Comparison of ENCODE assay signal across 13 mouse cellular contexts in the genomic region with DNA sequence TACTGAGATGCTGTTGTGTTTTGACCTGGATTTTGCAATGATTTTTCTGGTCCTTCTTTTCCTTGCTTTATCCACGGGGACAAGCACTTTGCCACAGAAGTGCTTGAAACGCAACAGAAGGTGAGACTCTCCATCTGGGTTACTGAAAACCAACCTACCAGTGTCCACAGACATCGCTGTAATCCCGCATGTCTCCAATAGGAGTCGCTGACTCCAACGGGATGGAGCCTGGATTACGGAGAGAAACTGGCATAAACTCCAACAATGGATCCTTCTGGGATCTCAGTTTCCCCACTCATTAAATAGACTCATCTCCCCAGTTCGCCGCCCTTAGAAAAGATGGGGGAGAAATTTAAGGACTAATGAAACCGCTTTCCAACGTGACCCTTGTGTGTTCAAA. TPM values are rescaled to one million over a fixed set of nuclear protein-coding genes. Genes with fewer than 3 reads are reported as not detected.
A peak's percentile ranks its signal among the peaks of the same experiment; 100 is the strongest.
DNase-seq lines count a peak whose midpoint lies in the region; ATAC-seq and TF ChIP-seq lines count a peak whose summit lies in the region.
"Had no signal": no experiment of that assay in that cellular context is flagged by ENCODE, and none has a peak within 500 bp of the region (broad histone marks: within the 10 kb centered on the region; RNA-seq: fewer than 3 reads in every experiment).

No protein-coding gene starts in this region.

- H3K27me3 ChIP-seq in cerebellum, adult 2 months (ENCODE audit: control insufficient read depth, insufficient read depth, low read length), result no peaks in the 10 kb centered on the region
- 0 out of 2 replicates have a peak, but pooled peaks cover 1% of the 10 kb centered on the region for H3K27me3 ChIP-seq in kidney, postnatal 0 days (ENCODE audit: insufficient read depth, low read length)
- no peaks in the 10 kb centered on the region for H3K27me3 ChIP-seq in testis, adult 2 months (ENCODE audit: control insufficient read depth, insufficient read depth, low read length)
- H3K27me3 ChIP-seq in stomach, postnatal 0 days (ENCODE audit: control insufficient read depth, insufficient read depth, low read length), result no peaks in the 10 kb centered on the region

- TF ChIP-seq POLR2A in cerebellum, adult 2 months (IDR thresholded peaks at IDR 0.05; ENCODE audit: borderline replicate concordance, insufficient read depth, low read length), result no peak
- no peak for TF ChIP-seq POLR2A in testis, adult 2 months (IDR thresholded peaks at IDR 0.05; ENCODE audit: control insufficient read depth, low read depth, low read length)

- H3K9me3 ChIP-seq in kidney, postnatal 0 days (replicated peaks; ENCODE audit: low read length), result no peaks in the 10 kb centered on the region
- H3K9me3 ChIP-seq in stomach, postnatal 0 days (ENCODE audit: control insufficient read depth, low read length), result no peaks in the 10 kb centered on the region

- no peak overlapping the region for H3K4me2 ChIP-seq in kidney, postnatal 0 days (ENCODE audit: low read length)
- H3K4me2 ChIP-seq in stomach, postnatal 0 days (replicated peaks; ENCODE audit: low read depth), result no peak overlapping the region

- no peak for TF ChIP-seq EP300 in stomach, postnatal 0 days (optimal IDR thresholded peaks at IDR 0.05)

- no peak overlapping the region for H3K9ac ChIP-seq in kidney, postnatal 0 days (ENCODE audit: low read depth, low read length)
- no peak overlapping the region for H3K9ac ChIP-seq in stomach, postnatal 0 days (ENCODE audit: low read length)

- peak; percentile 39; the same call in 1 of the 2 replicates for TF ChIP-seq CTCF in cerebellum, adult 2 months (IDR thresholded peaks at IDR 0.05; ENCODE audit: borderline replicate concordance, insufficient read depth, low read depth, low read length)
- TF ChIP-seq CTCF in kidney, postnatal 0 days (IDR thresholded peaks at IDR 0.05; ENCODE audit: low read depth), result peak; percentile 50; the same call in 1 of the 2 replicates
- peak; percentile 49; the same call in 1 of the 2 replicates for TF ChIP-seq CTCF in testis, adult 2 months (IDR thresholded peaks at IDR 0.05; ENCODE audit: control insufficient read depth, insufficient read depth, insufficient replicate concordance, low read depth, low read length)
- peak; percentile 63 for TF ChIP-seq CTCF in stomach, postnatal 0 days (IDR thresholded peaks at IDR 0.05; ENCODE audit: low read depth)

- DNase-seq in cerebellum, adult 2 months, result no peak
- DNase-seq in cerebellum, adult 9-10 months, result no peak
- DNase-seq in kidney, postnatal 0 days (ENCODE audit: low spot score), result no peak
- no peak for DNase-seq in kidney, postnatal 10 days
- no peak for DNase-seq in testis, postnatal 10 days (ENCODE audit: low spot score)
- DNase-seq in stomach, postnatal 0 days (ENCODE audit: low spot score), result no peak
- no peak for DNase-seq in adrenal gland, postnatal 4 days (ENCODE audit: low spot score in 2 of 2)

- no peak overlapping the region for H3K27ac ChIP-seq in cerebellum, adult 2 months (ENCODE audit: insufficient read depth, low read length)
- H3K27ac ChIP-seq in kidney, postnatal 0 days, result no peak overlapping the region
- no peak overlapping the region for H3K27ac ChIP-seq in testis, adult 2 months (ENCODE audit: control insufficient read depth, insufficient read depth, low read depth, low read length)
- H3K27ac ChIP-seq in stomach, postnatal 0 days (replicated peaks), result no peak overlapping the region
- H3K27ac ChIP-seq: macrophage had no signal

- H3K4me1 ChIP-seq in cerebellum, adult 2 months (ENCODE audit: control insufficient read depth, insufficient read depth, low read length), result no peaks in the 10 kb centered on the region
- no peaks in the 10 kb centered on the region for H3K4me1 ChIP-seq in kidney, postnatal 0 days (replicated peaks; ENCODE audit: insufficient read depth, low read length)
- H3K4me1 ChIP-seq in testis, adult 2 months (ENCODE audit: control insufficient read depth, insufficient read depth, low read length), result peaks cover 2% of the 10 kb centered on the region
- no peaks in the 10 kb centered on the region for H3K4me1 ChIP-seq in stomach, postnatal 0 days (replicated peaks; ENCODE audit: control insufficient read depth, insufficient read depth)

- H3K4me3 ChIP-seq in cerebellum, adult 2 months (replicated peaks; ENCODE audit: insufficient read depth, low read depth, low read length), result no peak overlapping the region
- H3K4me3 ChIP-seq in kidney, postnatal 0 days (replicated peaks; ENCODE audit: low read depth, low read length), result no peak overlapping the region
- no peak overlapping the region for H3K4me3 ChIP-seq in testis, adult 2 months (ENCODE audit: control insufficient read depth, low read depth, low read length)
- H3K4me3 ChIP-seq in stomach, postnatal 0 days (ENCODE audit: low read depth, low read length), result no peak overlapping the region

- 52% methylated on average over 11 of the region's 11 CpGs for WGBS in cerebellum, adult 2 months
- 56% methylated on average over 11 of the region's 11 CpGs for WGBS in kidney, postnatal 0 days
- WGBS in stomach, postnatal 0 days, result 48% methylated on average over 11 of the region's 11 CpGs

- ATAC-seq in kidney, postnatal 0 days (replicated peaks; ENCODE audit: low FRiP score, low read depth), result no peak
- ATAC-seq in stomach, postnatal 0 days (ENCODE audit: low FRiP score, low TSS enrichment), result no peak
- ATAC-seq: forebrain, embryonic 14.5 days had no signal

- H3K36me3 ChIP-seq in kidney, postnatal 0 days (ENCODE audit: insufficient read depth, low read length), result no peaks in the 10 kb centered on the region
- H3K36me3 ChIP-seq in testis, adult 2 months (ENCODE audit: control insufficient read depth, insufficient read depth, low read length), result no peaks in the 10 kb centered on the region
- no peaks in the 10 kb centered on the region for H3K36me3 ChIP-seq in stomach, postnatal 0 days (ENCODE audit: control insufficient read depth, insufficient read depth, low read length)

RNA-seq across cellular contexts. Expression of gene Wnt9b, which starts 8.4 kb away (rescaled TPM):
- polyA plus RNA-seq in cerebellum, adult 2 months (2012; rRNA removed), result 1.0 and 1.1 TPM in 2 replicates
- 10.4 and 12.5 TPM in 2 replicates for polyA plus RNA-seq in kidney, postnatal 0 days (2015; fragmentation: Nextera tagmentation; extraction: Ambion mirVana)
- polyA plus RNA-seq in testis, adult 2 months (2012; rRNA removed), result 0.15 and 0.30 TPM in 2 replicates
- not detected in 2 replicates for polyA plus RNA-seq in stomach, postnatal 0 days (2015; fragmentation: Nextera tagmentation; extraction: Ambion mirVana)
- total RNA-seq in adrenal gland, postnatal 4 days (2021), result 1 to 10 TPM in 1 of 2 experiments, under 1 TPM in 1; 0.28 to 1.1 TPM
- total RNA-seq: hematopoietic stem cell, adult 5-6 weeks had no signal
- polyA plus RNA-seq: C2C12, macrophage had no signal

RNA-seq across cellular contexts. Expression of gene Wnt3, which starts 15.9 kb away (rescaled TPM):
- 13.6 and 14.5 TPM in 2 replicates for polyA plus RNA-seq in cerebellum, adult 2 months (2012; rRNA removed)
- 0.05 and 0.06 TPM in 2 replicates for polyA plus RNA-seq in kidney, postnatal 0 days (2015; fragmentation: Nextera tagmentation; extraction: Ambion mirVana)
- polyA plus RNA-seq in testis, adult 2 months (2012; rRNA removed), result 24.1 and 28.9 TPM in 2 replicates
- 0.51 and 0.55 TPM in 2 replicates for polyA plus RNA-seq in stomach, postnatal 0 days (2015; fragmentation: Nextera tagmentation; extraction: Ambion mirVana)
- under 1 TPM; 0.11 to 0.42 TPM for total RNA-seq in adrenal gland, postnatal 4 days (2021)
- total RNA-seq: heart, adult 8-10 months; hematopoietic stem cell, adult 5-6 weeks had no signal
- polyA plus RNA-seq: macrophage had no signal
